Mouse (Mus musculus) embryonic facial prominence, embryonic 11.5 days (tissue): ENCODE data around the gene Bmp3. TPM values are rescaled to one million over a fixed set of nuclear protein-coding genes. Genes with fewer than 3 reads are reported as not detected.

ENCODE experiments used
- ATAC-seq: fragments of 200-750 bp; cut with Nextera tagmentation; replicated peaks from 2 replicates; pipeline ENCODE4 v1.8.0; 2017; ENCODE audit warnings: low read depth; ENCODE audit not compliant: insufficient number of reproducible peaks, low FRiP score, low TSS enrichment
- DNase-seq: peaks from one replicate; pipeline ENCODE4 v3.0.0-alpha.2; 2015; ENCODE audit warnings: low spot score
- H3K27ac ChIP-seq: fragments of 300-500 bp; sonication (generic); replicated peaks from 2 replicates; pipeline ENCODE4 v1.5.1; 2014; ENCODE audit warnings: mild to moderate bottlenecking, low read depth, low read length, control low read depth
- H3K27me3 ChIP-seq: fragments of 300-500 bp; sonication (generic); 2 replicates; pipeline ENCODE4 v1.6.1; 2014; ENCODE audit warnings: mild to moderate bottlenecking, low read length, moderate library complexity, mixed read lengths; ENCODE audit not compliant: control insufficient read depth, insufficient read depth
- H3K36me3 ChIP-seq: fragments of 300-500 bp; sonication (generic); replicated peaks from 2 replicates; pipeline ENCODE4 v1.6.1; 2014; ENCODE audit warnings: low read depth, mild to moderate bottlenecking, low read length, moderate library complexity, mixed read lengths; ENCODE audit not compliant: control insufficient read depth, insufficient read depth
- H3K4me1 ChIP-seq: fragments of 300-500 bp; sonication (generic); 2 replicates; pipeline ENCODE4 v1.6.1; 2014; ENCODE audit warnings: low read length, mixed read lengths; ENCODE audit not compliant: control insufficient read depth, insufficient read depth
- H3K4me2 ChIP-seq: fragments of 300-500 bp; sonication (generic); 2 replicates; pipeline ENCODE4 v1.6.1; 2014; ENCODE audit warnings: low read depth, mild to moderate bottlenecking, control low read depth, low read length, moderate library complexity
- H3K4me3 ChIP-seq: fragments of 300-500 bp; sonication (generic); 2 replicates; pipeline ENCODE4 v1.5.1; 2014; ENCODE audit warnings: low read depth, low read length, control low read depth
- H3K9ac ChIP-seq: fragments of 300-500 bp; sonication (generic); replicated peaks from 2 replicates; pipeline ENCODE4 v1.6.1; 2014; ENCODE audit warnings: mild to moderate bottlenecking, control low read depth, low read length
- H3K9me3 ChIP-seq: fragments of 300-500 bp; sonication (generic); replicated peaks from 2 replicates; pipeline ENCODE4 v1.6.1; 2016; ENCODE audit warnings: mild to moderate bottlenecking, low read length, inconsistent platforms, mixed read lengths; ENCODE audit not compliant: control insufficient read depth
- WGBS: fragments of 180-500 bp; shearing (Covaris S2); extraction: QIAGEN DNeasy Blood & Tissue Kit; methylation state at CpG from one replicate; pipeline ENCODE4 v1.1.7; 2014; 5-methylcytosine and 5-hydroxymethylcytosine counted together
- polyA plus RNA-seq: library from polyadenylated mRNA; unstranded; fragments of >200 nt; fragmentation: Nextera tagmentation; extraction: Ambion mirVana; gene quantifications from 2 replicates; pipeline ENCODE4 v1.2.1, GENCODE M21; 2014

Bmp3 gene
- polyA plus RNA-seq, result 1.5 and 2.7 TPM in 2 replicates

- Histone ChIP-seq H3K27me3 (peaks cover 22% of the 10 kb centered on the region), H3K27ac (no peak within 1 kb of the TSS), H3K9ac (peak within 1 kb of the TSS; percentile 37), H3K4me1 (peaks cover 7% of the 10 kb centered on the region), H3K9me3 (no peaks in the 10 kb centered on the region), H3K36me3 (no peaks in the 10 kb centered on the region), H3K4me3 (peak within 1 kb of the TSS; percentile 47), H3K4me2 (peak within 1 kb of the TSS; percentile 84)
- 0 out of 2 replicates have a peak, but pooled peaks have one; percentile 49 for ATAC-seq
- WGBS, result 1% methylated on average over 10 of the region's 10 CpGs
- DNase-seq, result no peak
These were observed at the start of gene Bmp3 for GRCm38 (mm10) chr5:98854264-98854626. Bmp3 (plus strand) TSS chr5:98854415.

- Histone ChIP-seq H3K9me3 (no peaks in the 10 kb centered on the region), H3K4me2 (no peak overlapping the region), H3K36me3 (no peaks in the 10 kb centered on the region), H3K9ac (no peak overlapping the region), H3K4me3 (no peak overlapping the region), H3K27ac (no peak overlapping the region), H3K4me1 (no peaks in the 10 kb centered on the region), H3K27me3 (no peaks in the 10 kb centered on the region)
- no peak for ATAC-seq
- 86% methylated on average over 6 of the region's 6 CpGs for WGBS
- DNase-seq, result no peak
These were observed 49.5 kb upstream of the Bmp3 start for GRCm38 (mm10) chr5:98804761-98805160.

GRCm38 (mm10) chr5:98806492-98806891 is 47.7 kb upstream of the Bmp3 start:
- no peaks in the 10 kb centered on the region for H3K36me3 ChIP-seq
- H3K4me1 ChIP-seq, result no peaks in the 10 kb centered on the region
- H3K27ac ChIP-seq, result no peak overlapping the region
- ATAC-seq (no peak), DNase-seq (no peak)
- WGBS, result 92% methylated on average over 4 of the region's 4 CpGs
- H3K9me3 ChIP-seq, result no peaks in the 10 kb centered on the region
- no peak overlapping the region for H3K9ac ChIP-seq
- H3K4me2 ChIP-seq, result no peak overlapping the region
- no peaks in the 10 kb centered on the region for H3K27me3 ChIP-seq
- H3K4me3 ChIP-seq, result no peak overlapping the region

GRCm38 (mm10) chr5:98807022-98807421 is 47.2 kb upstream of the Bmp3 start:
- Histone ChIP-seq H3K27ac (no peak overlapping the region), H3K4me2 (no peak overlapping the region), H3K4me3 (no peak overlapping the region), H3K4me1 (no peaks in the 10 kb centered on the region), H3K36me3 (no peaks in the 10 kb centered on the region), H3K9me3 (no peaks in the 10 kb centered on the region), H3K27me3 (no peaks in the 10 kb centered on the region), H3K9ac (no peak overlapping the region)
- ATAC-seq (no peak), DNase-seq (no peak)
- 88% methylated on average over 7 of the region's 7 CpGs for WGBS

GRCm38 (mm10) chr5:98807953-98808352 is 46.3 kb upstream of the Bmp3 start:
- Histone ChIP-seq H3K27me3 (no peaks in the 10 kb centered on the region), H3K9ac (no peak overlapping the region), H3K4me2 (no peak overlapping the region), H3K9me3 (no peaks in the 10 kb centered on the region), H3K36me3 (no peaks in the 10 kb centered on the region), H3K4me1 (no peaks in the 10 kb centered on the region), H3K4me3 (no peak overlapping the region), H3K27ac (no peak overlapping the region)
- DNase-seq (no peak), ATAC-seq (no peak)
- 69% methylated on average over 9 of the region's 9 CpGs for WGBS

GRCm38 (mm10) chr5:98812380-98812779 is 41.8 kb upstream of the Bmp3 start:
- no peaks in the 10 kb centered on the region for H3K27me3 ChIP-seq
- H3K9ac ChIP-seq, result no peak overlapping the region
- H3K4me2 ChIP-seq, result no peak overlapping the region
- DNase-seq, result no peak
- H3K9me3 ChIP-seq, result no peaks in the 10 kb centered on the region
- WGBS, result 93% methylated on average over 1 of the region's 1 CpGs
- H3K4me1 ChIP-seq, result no peaks in the 10 kb centered on the region
- no peaks in the 10 kb centered on the region for H3K36me3 ChIP-seq
- no peak for ATAC-seq
- no peak overlapping the region for H3K4me3 ChIP-seq
- H3K27ac ChIP-seq, result no peak overlapping the region

GRCm38 (mm10) chr5:98815269-98815668 is 38.9 kb upstream of the Bmp3 start:
- DNase-seq (no peak), ATAC-seq (no peak)
- Histone ChIP-seq H3K27ac (no peak overlapping the region), H3K36me3 (no peaks in the 10 kb centered on the region), H3K4me3 (no peak overlapping the region), H3K9ac (no peak overlapping the region), H3K4me2 (no peak overlapping the region), H3K9me3 (no peaks in the 10 kb centered on the region), H3K27me3 (no peaks in the 10 kb centered on the region), H3K4me1 (no peaks in the 10 kb centered on the region)
- 89% methylated on average over 1 of the region's 1 CpGs for WGBS

GRCm38 (mm10) chr5:98833760-98834159 is 20.5 kb upstream of the Bmp3 start:
- no peak overlapping the region for H3K4me2 ChIP-seq
- ATAC-seq, result no peak
- WGBS, result 86% methylated on average over 9 of the region's 9 CpGs
- no peaks in the 10 kb centered on the region for H3K27me3 ChIP-seq
- no peak overlapping the region for H3K4me3 ChIP-seq
- H3K9me3 ChIP-seq, result no peaks in the 10 kb centered on the region
- H3K36me3 ChIP-seq, result no peaks in the 10 kb centered on the region
- no peaks in the 10 kb centered on the region for H3K4me1 ChIP-seq
- DNase-seq, result no peak
- no peak overlapping the region for H3K9ac ChIP-seq
- H3K27ac ChIP-seq, result no peak overlapping the region
